Mouse (Mus musculus): Measurements from ENCODE around the gene Actn2. TPM values are rescaled to one million over a fixed set of nuclear protein-coding genes. Genes with fewer than 3 reads are reported as not detected.

Actn2 gene
- polyA plus RNA-seq, 1 experiment from 2014 or later, result 1.7 TPM

GRCm38 (mm10) chr13:12249195-12249898, 91.2 kb downstream of the Actn2 start:
- Histone ChIP-seq H3K4me2 (no peak overlapping the region), H3K4me1 (peaks cover 30% of the 10 kb centered on the region), H3K9ac (no peak overlapping the region), H3K4me3 (no peak overlapping the region), H3K27me3 (replicated peaks) (no peaks in the 10 kb centered on the region), H3K9me3 (replicated peaks) (no peaks in the 10 kb centered on the region), H3K27ac (no peak overlapping the region; the same call in 1 of the 2 replicates), H3K36me3 (peaks cover 83% of the 10 kb centered on the region)
- ATAC-seq, result no peak
- 74% methylated on average over 8 of the region's 8 CpGs for WGBS (ENCODE audit: insufficient replicate concordance)

- WGBS (ENCODE audit: insufficient replicate concordance), result 93% methylated on average over 2 of the region's 2 CpGs
- Histone ChIP-seq H3K9ac (no peak overlapping the region), H3K4me2 (no peak overlapping the region), H3K4me1 (peaks cover 22% of the 10 kb centered on the region), H3K9me3 (replicated peaks) (no peaks in the 10 kb centered on the region), H3K36me3 (peaks cover 94% of the 10 kb centered on the region), H3K27ac (no peak overlapping the region), H3K27me3 (replicated peaks) (no peaks in the 10 kb centered on the region), H3K4me3 (no peak overlapping the region)
- no peak for ATAC-seq
Measured at GRCm38 (mm10) chr13:12245938-12246337, 94.6 kb downstream of the Actn2 start.

GRCm38 (mm10) chr13:12243991-12244390, 96.6 kb downstream of the Actn2 start:
- 0 out of 2 replicates have a peak, but pooled peaks cover 2% of the 10 kb centered on the region for H3K4me1 ChIP-seq
- H3K4me3 ChIP-seq, result no peak overlapping the region
- no peaks in the 10 kb centered on the region for H3K27me3 ChIP-seq (replicated peaks)
- no peaks in the 10 kb centered on the region for H3K9me3 ChIP-seq (replicated peaks)
- H3K4me2 ChIP-seq, result no peak overlapping the region
- peaks cover 95% of the 10 kb centered on the region for H3K36me3 ChIP-seq
- H3K9ac ChIP-seq, result no peak overlapping the region
- no peak overlapping the region for H3K27ac ChIP-seq
- no peak for ATAC-seq
- 83% methylated on average over 4 of the region's 4 CpGs for WGBS (ENCODE audit: insufficient replicate concordance)

- no peak overlapping the region for H3K27ac ChIP-seq
- H3K27me3 ChIP-seq (replicated peaks), result no peaks in the 10 kb centered on the region
- H3K4me3 ChIP-seq, result no peak overlapping the region
- H3K36me3 ChIP-seq, result peaks cover 96% of the 10 kb centered on the region
- H3K4me2 ChIP-seq, result no peak overlapping the region
- WGBS (ENCODE audit: insufficient replicate concordance), result 82% methylated on average over 4 of the region's 4 CpGs
- no peaks in the 10 kb centered on the region for H3K4me1 ChIP-seq
- ATAC-seq, result no peak
- no peaks in the 10 kb centered on the region for H3K9me3 ChIP-seq (replicated peaks)
- H3K9ac ChIP-seq, result no peak overlapping the region
Measured at GRCm38 (mm10) chr13:12232141-12232540, 108.4 kb downstream of the Actn2 start.

- Histone ChIP-seq H3K4me2 (no peak overlapping the region), H3K9ac (no peak overlapping the region), H3K27ac (no peak overlapping the region), H3K27me3 (replicated peaks) (no peaks in the 10 kb centered on the region), H3K4me1 (no peaks in the 10 kb centered on the region), H3K4me3 (no peak overlapping the region), H3K36me3 (peaks cover 99% of the 10 kb centered on the region), H3K9me3 (replicated peaks) (no peaks in the 10 kb centered on the region)
- ATAC-seq, result no peak
- WGBS (ENCODE audit: insufficient replicate concordance), result 88% methylated on average over 4 of the region's 4 CpGs
Measured at GRCm38 (mm10) chr13:12228248-12228647, 112.3 kb downstream of the Actn2 start.

GRCm38 (mm10) chr13:12227606-12228005, 113.0 kb downstream of the Actn2 start:
- no peak for ATAC-seq
- no peak overlapping the region for H3K4me3 ChIP-seq
- 79% methylated on average over 5 of the region's 5 CpGs for WGBS (ENCODE audit: insufficient replicate concordance)
- no peaks in the 10 kb centered on the region for H3K4me1 ChIP-seq
- H3K9me3 ChIP-seq (replicated peaks), result no peaks in the 10 kb centered on the region
- no peaks in the 10 kb centered on the region for H3K27me3 ChIP-seq (replicated peaks)
- peaks cover 99% of the 10 kb centered on the region for H3K36me3 ChIP-seq
- no peak overlapping the region for H3K4me2 ChIP-seq
- no peak overlapping the region for H3K9ac ChIP-seq
- H3K27ac ChIP-seq, result no peak overlapping the region

Other genes with a start within 250 kb of the Actn2 start
- 0.20 and 0.62 TPM in 2 replicates for gene Ryr2, start 233.8 kb downstream of the Actn2 start, polyA plus RNA-seq (2016; fragmentation: Nextera tagmentation; extraction: Ambion mirVana)
- gene Mtr, start 82.6 kb downstream of the Actn2 start, polyA plus RNA-seq (2016; fragmentation: Nextera tagmentation; extraction: Ambion mirVana), result 14.1 and 16.6 TPM in 2 replicates
- gene Heatr1, start 54.3 kb upstream of the Actn2 start, polyA plus RNA-seq (2016; fragmentation: Nextera tagmentation; extraction: Ambion mirVana), result 30.3 and 33.1 TPM in 2 replicates
- gene Lgals8, start 124.2 kb upstream of the Actn2 start, polyA plus RNA-seq (2016; fragmentation: Nextera tagmentation; extraction: Ambion mirVana), result 14.8 and 15.8 TPM in 2 replicates
- gene Edaradd, start 179.7 kb upstream of the Actn2 start, polyA plus RNA-seq (2016; fragmentation: Nextera tagmentation; extraction: Ambion mirVana), result 0.08 and 0.24 TPM in 2 replicates
- 2.1 TPM in 2 replicates for gene Ero1lb, start 225.1 kb upstream of the Actn2 start, polyA plus RNA-seq (2016; fragmentation: Nextera tagmentation; extraction: Ambion mirVana)

Measured in liver, embryonic 12.5 days (tissue).